Mouse (Mus musculus): ENCODE measurements at regions not wholly inside any gene's neighbourhood (a gene's known extent, or its start where the extent isn't known, plus 50 kb on each side); places are given as distances from the start of the nearest gene placed in this dataset.

DNA sequence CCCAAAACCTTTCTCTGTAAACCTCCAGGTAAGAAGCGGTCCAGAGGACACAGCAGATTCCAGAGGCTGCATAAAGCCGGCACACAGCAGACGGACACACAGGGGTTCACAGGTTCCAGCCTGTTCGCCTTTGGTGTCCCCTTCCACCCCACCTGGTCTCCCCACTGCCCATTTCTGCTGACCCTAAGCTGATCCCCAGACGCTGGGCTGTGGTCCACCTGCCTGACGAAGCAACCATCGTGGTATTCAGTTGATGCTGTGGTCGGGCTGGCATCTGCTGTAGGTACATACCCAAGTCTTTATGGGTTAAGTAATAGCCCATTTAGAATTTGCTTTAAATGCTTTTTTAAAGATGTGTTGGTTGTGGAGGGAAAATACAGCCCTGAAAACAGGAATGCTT lies 78.4 kb upstream of the Errfi1 start:
- no peak for TF ChIP-seq CTCF (IDR thresholded peaks at IDR 0.05; ENCODE audit: low read depth, low read length)
- no peak for TF ChIP-seq POLR2A (IDR thresholded peaks at IDR 0.05; ENCODE audit: insufficient read depth, low read length)

All from ES-Bruce4 (cell line).